ENCODE assay signal across 16 mouse cellular contexts in the genomic region with DNA sequence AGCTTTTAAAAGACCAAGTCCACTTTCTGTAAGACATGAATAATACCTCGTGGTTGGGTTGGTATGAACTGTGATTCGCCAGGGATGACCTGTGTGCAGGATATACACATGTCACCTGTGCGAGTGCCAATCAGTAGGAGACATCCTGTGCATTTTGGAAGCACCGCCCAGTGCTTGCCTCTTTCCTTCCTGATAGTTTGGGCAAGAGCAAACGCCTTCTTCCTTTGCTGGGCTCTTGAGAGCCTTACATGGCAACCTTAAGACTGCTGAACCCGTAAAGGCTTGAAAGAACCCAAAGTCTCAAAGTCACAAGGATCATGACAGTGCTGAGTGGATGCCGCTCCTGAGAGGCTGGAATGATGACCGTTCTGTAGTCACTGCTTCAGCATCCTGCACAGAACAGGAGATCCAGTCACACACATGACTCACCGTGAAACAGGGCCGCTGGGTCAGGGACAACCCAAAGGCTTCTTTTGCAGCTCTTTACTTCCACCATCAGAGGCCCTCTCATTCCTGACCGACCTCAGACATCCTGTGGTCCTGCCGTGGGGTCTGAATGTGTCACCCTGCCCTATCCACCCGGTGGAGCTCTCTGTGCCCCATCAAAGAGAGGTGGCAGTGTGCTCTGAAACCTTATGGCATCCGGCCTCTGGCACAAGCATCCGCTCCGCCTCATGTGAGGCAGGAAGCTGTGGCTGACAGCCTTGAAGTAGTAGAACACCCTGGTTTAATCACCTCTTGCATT. TPM values are rescaled to one million over a fixed set of nuclear protein-coding genes. Genes with fewer than 3 reads are reported as not detected.
DNase-seq lines count a peak whose midpoint lies in the region; ATAC-seq and TF ChIP-seq lines count a peak whose summit lies in the region.
"Had no signal": no experiment of that assay in that cellular context is flagged by ENCODE, and none has a peak within 500 bp of the region (broad histone marks: within the 10 kb centered on the region; RNA-seq: fewer than 3 reads in every experiment).

No protein-coding gene starts in this region.

- 56% methylated on average over 16 of the region's 16 CpGs for WGBS in liver, postnatal 0 days (ENCODE audit: insufficient replicate concordance)
- WGBS in liver, embryonic 11.5 days: 81% methylated on average over 16 of the region's 16 CpGs

- TF ChIP-seq CTCF in liver, postnatal 0 days (IDR thresholded peaks at IDR 0.05; ENCODE audit: low read depth): peak; percentile 42

- ATAC-seq in liver, postnatal 0 days: peak; percentile 31; the same call in 1 of the 2 replicates
- ATAC-seq in liver, embryonic 11.5 days (replicated peaks; ENCODE audit: low FRiP score): no peak
- ATAC-seq in granulocyte monocyte progenitor cell, adult 5-6 weeks (replicated peaks; ENCODE audit: poor library complexity, severe bottlenecking): peak; percentile 88
- ATAC-seq: intestine, embryonic 15.5 days had no signal

- no peak overlapping the region for H3K4me3 ChIP-seq in liver, postnatal 0 days (ENCODE audit: low read depth, low read length)
- H3K4me3 ChIP-seq in liver, embryonic 11.5 days (ENCODE audit: low read depth, low read length): no peak overlapping the region
- H3K4me3 ChIP-seq: intestine, embryonic 15.5 days; liver, embryonic 15.5 days; midbrain, embryonic 10.5 days; neural tube, embryonic 13.5 days had no signal

- H3K27me3 ChIP-seq in liver, postnatal 0 days (ENCODE audit: insufficient read depth, low read length): no peaks in the 10 kb centered on the region
- H3K27me3 ChIP-seq in liver, embryonic 11.5 days (replicated peaks; ENCODE audit: control insufficient read depth, insufficient read depth, low read length): no peaks in the 10 kb centered on the region
- H3K27me3 ChIP-seq: intestine, embryonic 15.5 days; liver, embryonic 15.5 days; neural tube, embryonic 13.5 days had no signal

- H3K4me2 ChIP-seq in liver, postnatal 0 days (ENCODE audit: low read depth, low read length): 0 out of 2 replicates have a peak overlapping the region, but pooled peaks have one; percentile 9
- no peak overlapping the region for H3K4me2 ChIP-seq in liver, embryonic 11.5 days
- H3K4me2 ChIP-seq: intestine, embryonic 15.5 days; liver, embryonic 15.5 days; neural tube, embryonic 13.5 days had no signal

- no peak overlapping the region for H3K9ac ChIP-seq in liver, postnatal 0 days (replicated peaks)
- H3K9ac ChIP-seq in liver, embryonic 11.5 days (ENCODE audit: low read depth, low read length): no peak overlapping the region
- H3K9ac ChIP-seq: intestine, embryonic 15.5 days; liver, embryonic 15.5 days; neural tube, embryonic 13.5 days had no signal

- peak; percentile 31 for DNase-seq in liver, postnatal 0 days
- no peak for DNase-seq in liver, embryonic 11.5 days (ENCODE audit: low spot score)
- DNase-seq in spleen, adult 18-20 months: peak; percentile 58 to 63
- no peak for DNase-seq in Muller cell, postnatal 12 days (ENCODE audit: inconsistent ontology term)
- no peak for DNase-seq in urinary bladder, adult 2 months (ENCODE audit: low spot score)
- no peak for DNase-seq in heart, postnatal 25 days (ENCODE audit: low spot score)
- no peak for DNase-seq in frontal cortex, postnatal 36 days (ENCODE audit: low spot score in 2 of 2)
- DNase-seq: cerebellum, adult 11 months; heart, postnatal 10 days; kidney, postnatal 25 days; right cerebral cortex, postnatal 4 days had no signal

- H3K27ac ChIP-seq in liver, postnatal 0 days (ENCODE audit: low read depth): peak overlapping the region; percentile 57
- no peak overlapping the region for H3K27ac ChIP-seq in liver, embryonic 11.5 days (ENCODE audit: low read depth, low read length)
- H3K27ac ChIP-seq: intestine, embryonic 15.5 days; liver, embryonic 15.5 days; midbrain, embryonic 10.5 days; neural tube, embryonic 13.5 days had no signal

- H3K4me1 ChIP-seq in liver, postnatal 0 days (ENCODE audit: insufficient read depth): peaks cover 5% of the 10 kb centered on the region
- H3K4me1 ChIP-seq in liver, embryonic 11.5 days (replicated peaks; ENCODE audit: control insufficient read depth, insufficient read depth, low read length): no peaks in the 10 kb centered on the region
- H3K4me1 ChIP-seq: intestine, embryonic 15.5 days; liver, embryonic 15.5 days; midbrain, embryonic 10.5 days; neural tube, embryonic 13.5 days had no signal

- no peaks in the 10 kb centered on the region for H3K36me3 ChIP-seq in liver, postnatal 0 days (replicated peaks; ENCODE audit: insufficient read depth, low read length)
- no peaks in the 10 kb centered on the region for H3K36me3 ChIP-seq in liver, embryonic 11.5 days (ENCODE audit: control insufficient read depth, insufficient read depth, low read length)
- H3K36me3 ChIP-seq: intestine, embryonic 15.5 days; liver, embryonic 15.5 days; midbrain, embryonic 10.5 days; neural tube, embryonic 13.5 days had no signal

- no peak for TF ChIP-seq EP300 in liver, postnatal 0 days (IDR thresholded peaks at IDR 0.05; ENCODE audit: low read depth)

- no peaks in the 10 kb centered on the region for H3K9me3 ChIP-seq in liver, postnatal 0 days (ENCODE audit: low read length)
- no peaks in the 10 kb centered on the region for H3K9me3 ChIP-seq in liver, embryonic 11.5 days (ENCODE audit: control insufficient read depth, low read length)
- H3K9me3 ChIP-seq: intestine, embryonic 15.5 days; liver, embryonic 15.5 days; midbrain, embryonic 10.5 days; neural tube, embryonic 13.5 days had no signal

- intact Hi-C loops in heart, postnatal 25 days (cut with DNase I): no loop called here

RNA-seq across cellular contexts. Expression of a gene that starts 13.8 kb away (rescaled TPM):
- polyA plus RNA-seq in liver, postnatal 0 days (2015; fragmentation: Nextera tagmentation; extraction: Ambion mirVana): 4.8 and 6.1 TPM in 2 replicates
- 8.7 and 8.9 TPM in 2 replicates for polyA plus RNA-seq in liver, embryonic 11.5 days (2014; fragmentation: Nextera tagmentation; extraction: Ambion mirVana)
- total RNA-seq in granulocyte monocyte progenitor cell, adult 5-6 weeks (2014; fragmentation: Nextera tagmentation): 92.3 and 106 TPM in 2 replicates
- 43.2 and 55.8 TPM in 2 replicates for total RNA-seq in granulocyte monocyte progenitor cell, adult 5-6 weeks (2017)
- 5.1 and 8.1 TPM in 2 replicates for polyA plus RNA-seq in urinary bladder, adult 2 months (2012; rRNA removed)
- total RNA-seq in heart, postnatal 25 days (2021): 10 to 100 TPM; 54.1 to 55.3 TPM

Comparison
In these comparisons a context has a peak if more than half of its experiments do, and no peak if none do; other contexts are left out.
1. DNase-seq: peak in liver, postnatal 0 days (single experiment) and spleen, adult 18-20 months (2 of 2); none in liver, embryonic 11.5 days (single experiment), Muller cell, postnatal 12 days (single experiment), urinary bladder, adult 2 months (single experiment), heart, postnatal 25 days (single experiment) and frontal cortex, postnatal 36 days (0 of 2).